Mouse (Mus musculus) left cerebral cortex, postnatal 10 days (tissue): ENCODE measurements around the gene Defb45. TPM values are rescaled to one million over a fixed set of nuclear protein-coding genes. Genes with fewer than 3 reads are reported as not detected.

Experiments used
- DNase-seq, 2 experiments: peaks; one replicate each; pipeline ENCODE4 v3.0.0; 2021 to 2022; ENCODE audit warnings: low spot score in 2 of 2, mixed read lengths in 1 of 2; ENCODE audit errors: extremely low spot score in 1 of 2
- intact Hi-C: fragments of 180-260 bp; cut with DNase I; formaldehyde crosslinking; loops from one replicate; pipeline ENCODE4 v1.15.1; 2025
- total RNA-seq, 2 experiments: library from RNA; stranded (reverse); gene quantifications; 2 replicates each; pipeline ENCODE4 v1.2.3; 2021

Defb45 gene
- total RNA-seq, 2 experiments from 2014 or later: not detected

- no peak for DNase-seq
- intact Hi-C loops: loop anchor here (10.0 kb wide), 1 partner anchor 153 kb away; the partner anchor contains the start of gene Sox12
Measured at GRCm38 (mm10) chr2:152548124-152548523, 51.1 kb downstream of the Defb45 start.

- DNase-seq: peak; percentile 62 to 74
- intact Hi-C loops: loop anchor here (5.0 to 10.0 kb wide), 2 partner anchors 72 to 150 kb away; partner anchors contain the start of gene Sox12
Measured at GRCm38 (mm10) chr2:152544691-152545090, 54.5 kb downstream of the Defb45 start.

GRCm38 (mm10) chr2:152543478-152543877 lies 55.7 kb downstream of the Defb45 start:
- no peak for DNase-seq
- intact Hi-C loops: loop anchor here (5.0 to 10.0 kb wide), 2 partner anchors 71 to 149 kb away; partner anchors contain the start of gene Sox12

Other genes with a start within 250 kb of the Defb45 start
- gene Nrsn2, start 222.8 kb downstream of the Defb45 start, total RNA-seq: 10 to 100 TPM; 37.5 to 53.4 TPM
- gene Sox12, start 201.3 kb downstream of the Defb45 start, total RNA-seq: 10 to 100 TPM; 35.3 to 38.0 TPM
- gene Zcchc3, start 184.4 kb downstream of the Defb45 start, total RNA-seq: 10 to 100 TPM; 10.6 to 10.9 TPM
- 1 to 10 TPM; 3.4 to 3.7 TPM for gene 6820408C15Rik, start 183.8 kb downstream of the Defb45 start, total RNA-seq
- not detected for gene Defb23, start 134.8 kb downstream of the Defb45 start, total RNA-seq
- not detected for gene Defb20, start 122.3 kb downstream of the Defb45 start, total RNA-seq
- gene Defb22, start 109.3 kb downstream of the Defb45 start, total RNA-seq: not detected
- gene Defb26, start 87.7 kb downstream of the Defb45 start, total RNA-seq: not detected
- not detected for gene Defb28, start 81.1 kb downstream of the Defb45 start, total RNA-seq
- gene Defb29, start 59.3 kb downstream of the Defb45 start, total RNA-seq: not detected
- not detected for gene Gm17416, start 30.1 kb downstream of the Defb45 start, total RNA-seq
- gene Defb21, start 26.7 kb downstream of the Defb45 start, total RNA-seq: not detected
- gene Defb19, start 19.1 kb downstream of the Defb45 start, total RNA-seq: not detected
- gene Defb36, start 4.9 kb upstream of the Defb45 start, total RNA-seq: not detected
- gene Defb25, start 23.7 kb upstream of the Defb45 start, total RNA-seq: not detected
- gene Rem1, start 27.6 kb upstream of the Defb45 start, total RNA-seq: 1 to 10 TPM; 1.5 TPM
- 100 to 1,000 TPM in 1 of 2 experiments, 10 to 100 TPM in 1; 99.7 to 115 TPM for gene H13, start 70.1 kb upstream of the Defb45 start, total RNA-seq
- 10 to 100 TPM; 22.9 to 28.1 TPM for gene Mcts2, start 87.6 kb upstream of the Defb45 start, total RNA-seq
- 10 to 100 TPM; 20.6 to 24.5 TPM for gene Id1, start 136.9 kb upstream of the Defb45 start, total RNA-seq
- gene Cox4i2, start 154.8 kb upstream of the Defb45 start, total RNA-seq: 1 to 10 TPM; 1.7 to 1.8 TPM
- 100 to 1,000 TPM; 118 to 123 TPM for gene Bcl2l1, start 232.3 kb upstream of the Defb45 start, total RNA-seq
- 1 to 10 TPM; 4.3 to 5.0 TPM for gene Tpx2, start 248.6 kb upstream of the Defb45 start, total RNA-seq